Mouse (Mus musculus) heart, embryonic 16.5 days (tissue): Measurements from ENCODE around the gene Sntb2. TPM values are rescaled to one million over a fixed set of nuclear protein-coding genes. Genes with fewer than 3 reads are reported as not detected.
A peak's percentile ranks its signal among the peaks of the same experiment; 100 is the strongest.

ENCODE experiments used
- ATAC-seq: fragments of 200-750 bp; cut with Nextera tagmentation; replicated peaks from 2 replicates; pipeline ENCODE4 v1.8.0; 2017; ENCODE audit warnings: moderate number of reproducible peaks; ENCODE audit not compliant: insufficient read depth, low FRiP score; ENCODE audit errors: extremely low read depth
- H3K27ac ChIP-seq: fragments of 300-500 bp; sonication (generic); 2 replicates; pipeline ENCODE4 v1.5.1; 2014; ENCODE audit warnings: mild to moderate bottlenecking, low read length, control low read depth, moderate library complexity
- H3K27me3 ChIP-seq: fragments of 300-500 bp; sonication (generic); 2 replicates; pipeline ENCODE4 v1.6.1; 2014; ENCODE audit warnings: low read length, mixed read lengths; ENCODE audit not compliant: control insufficient read depth, insufficient read depth
- H3K36me3 ChIP-seq: fragments of 300-500 bp; sonication (generic); 2 replicates; pipeline ENCODE4 v1.6.1; 2014; ENCODE audit not compliant: control insufficient read depth, insufficient read depth
- H3K4me1 ChIP-seq: fragments of 300-500 bp; sonication (generic); 2 replicates; pipeline ENCODE4 v1.6.1; 2014; ENCODE audit warnings: low read length, mixed read lengths; ENCODE audit not compliant: control insufficient read depth, insufficient read depth
- H3K4me2 ChIP-seq: fragments of 300-500 bp; sonication (generic); 2 replicates; pipeline ENCODE4 v1.6.1; 2014; ENCODE audit warnings: low read depth, mild to moderate bottlenecking, control low read depth, low read length
- H3K4me3 ChIP-seq: fragments of 300-500 bp; sonication (generic); 2 replicates; pipeline ENCODE4 v1.5.1; 2014; ENCODE audit warnings: mild to moderate bottlenecking, control low read depth, low read length
- H3K9ac ChIP-seq: fragments of 300-500 bp; sonication (generic); 2 replicates; pipeline ENCODE4 v1.6.1; 2014; ENCODE audit warnings: low read length, control low read depth
- H3K9me3 ChIP-seq: fragments of 300-500 bp; sonication (generic); replicated peaks from 2 replicates; pipeline ENCODE4 v1.6.1; 2016; ENCODE audit warnings: low read length; ENCODE audit not compliant: control insufficient read depth
- WGBS: fragments of 180-500 bp; shearing (Covaris S2); extraction: QIAGEN DNeasy Blood & Tissue Kit; methylation state at CpG from one replicate; pipeline ENCODE4 v1.1.7; 2014; 5-methylcytosine and 5-hydroxymethylcytosine counted together
- polyA plus RNA-seq: library from polyadenylated mRNA; unstranded; fragments of >200 nt; fragmentation: Nextera tagmentation; extraction: Ambion mirVana; gene quantifications from 2 replicates; pipeline ENCODE4 v1.2.1, GENCODE M21; 2015

The Sntb2 gene
- polyA plus RNA-seq, 1 experiment from 2014 or later, result 11.7 TPM

- no peaks in the 10 kb centered on the region for H3K9me3 ChIP-seq
- no peaks in the 10 kb centered on the region for H3K27me3 ChIP-seq
- no peak overlapping the region for H3K27ac ChIP-seq
- ATAC-seq, result no peak
- H3K9ac ChIP-seq, result no peak overlapping the region
- H3K4me1 ChIP-seq, result no peaks in the 10 kb centered on the region
- no peak overlapping the region for H3K4me3 ChIP-seq
- peaks cover 2% of the 10 kb centered on the region for H3K36me3 ChIP-seq
- H3K4me2 ChIP-seq, result no peak overlapping the region
- WGBS, result 70% methylated on average over 4 of the region's 4 CpGs
These were observed 61.9 kb downstream of the Sntb2 start for GRCm38 (mm10) chr8:106997416-106997815.

DNA sequence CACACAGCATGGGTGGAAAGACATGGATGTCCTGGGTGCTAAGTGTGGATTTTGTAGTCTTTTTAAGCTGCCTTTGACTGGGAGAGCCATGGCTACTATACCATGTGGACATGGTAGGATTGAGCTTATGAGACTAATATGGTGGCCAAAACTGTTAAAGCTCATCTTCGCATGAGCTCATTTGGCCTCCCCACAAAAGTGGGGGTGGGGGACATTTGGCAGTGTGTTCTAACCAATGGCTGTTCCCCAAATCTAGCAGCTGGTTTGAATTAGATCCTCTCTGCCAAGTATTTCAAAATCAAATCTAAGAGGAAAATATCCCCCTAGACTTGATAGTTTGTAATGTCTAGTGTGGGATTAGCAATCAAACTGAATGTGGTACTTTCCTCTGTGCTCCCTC is 63.5 kb downstream of the Sntb2 start:
- H3K27ac ChIP-seq, result no peak overlapping the region
- H3K4me2 ChIP-seq, result no peak overlapping the region
- 81% methylated on average over 1 of the region's 1 CpGs for WGBS
- H3K9me3 ChIP-seq, result no peaks in the 10 kb centered on the region
- peaks cover 2% of the 10 kb centered on the region for H3K36me3 ChIP-seq
- H3K9ac ChIP-seq, result no peak overlapping the region
- no peaks in the 10 kb centered on the region for H3K4me1 ChIP-seq
- no peak overlapping the region for H3K4me3 ChIP-seq
- no peak for ATAC-seq
- H3K27me3 ChIP-seq, result no peaks in the 10 kb centered on the region

DNA sequence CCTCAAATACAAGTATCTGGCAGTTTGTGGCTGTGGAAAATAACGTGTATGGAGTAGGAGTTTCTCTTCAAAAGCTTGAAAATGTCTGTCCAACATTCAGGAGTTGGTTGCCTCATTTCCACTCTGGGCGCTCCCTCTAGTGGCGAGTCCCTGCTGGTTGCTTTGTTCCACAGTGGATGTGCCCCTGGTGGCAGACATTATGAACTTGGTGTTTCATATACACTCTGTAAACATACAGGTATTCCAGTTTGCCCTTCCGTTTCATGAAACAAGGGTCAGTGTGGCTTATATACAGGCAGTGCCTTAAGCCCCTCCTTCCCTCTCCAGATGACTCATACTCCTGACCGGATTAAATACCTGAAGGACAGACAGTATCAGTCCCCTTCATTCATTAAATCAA is 67.0 kb downstream of the Sntb2 start:
- H3K4me1 ChIP-seq, result 0 out of 2 replicates have a peak, but pooled peaks cover 5% of the 10 kb centered on the region
- H3K4me2 ChIP-seq, result no peak overlapping the region
- H3K4me3 ChIP-seq, result no peak overlapping the region
- peak; percentile 58; the same call in 1 of the 2 replicates for ATAC-seq
- no peaks in the 10 kb centered on the region for H3K27me3 ChIP-seq
- H3K9me3 ChIP-seq, result no peaks in the 10 kb centered on the region
- H3K9ac ChIP-seq, result no peak overlapping the region
- H3K27ac ChIP-seq, result no peak overlapping the region
- peaks cover 5% of the 10 kb centered on the region for H3K36me3 ChIP-seq
- 34% methylated on average over 5 of the region's 5 CpGs for WGBS

GRCm38 (mm10) chr8:107007795-107008194 is 72.2 kb downstream of the Sntb2 start:
- Histone ChIP-seq H3K4me3 (no peak overlapping the region), H3K27ac (no peak overlapping the region), H3K9ac (no peak overlapping the region), H3K27me3 (no peaks in the 10 kb centered on the region), H3K4me1 (0 out of 2 replicates have a peak, but pooled peaks cover 5% of the 10 kb centered on the region), H3K9me3 (no peaks in the 10 kb centered on the region), H3K36me3 (peaks cover 7% of the 10 kb centered on the region), H3K4me2 (no peak overlapping the region)
- WGBS, result 77% methylated on average over 3 of the region's 3 CpGs
- ATAC-seq, result no peak

GRCm38 (mm10) chr8:107012666-107013065 is 77.1 kb downstream of the Sntb2 start:
- Histone ChIP-seq H3K4me1 (no peaks in the 10 kb centered on the region), H3K4me3 (no peak overlapping the region), H3K27me3 (no peaks in the 10 kb centered on the region), H3K9ac (no peak overlapping the region), H3K36me3 (peaks cover 7% of the 10 kb centered on the region; the same call in 1 of the 2 replicates), H3K27ac (no peak overlapping the region), H3K4me2 (no peak overlapping the region), H3K9me3 (no peaks in the 10 kb centered on the region)
- 83% methylated on average over 2 of the region's 2 CpGs for WGBS
- ATAC-seq, result no peak

GRCm38 (mm10) chr8:107014915-107015314 is 79.4 kb downstream of the Sntb2 start:
- 70% methylated on average over 1 of the region's 1 CpGs for WGBS
- ATAC-seq, result no peak

GRCm38 (mm10) chr8:107023479-107023878 is 87.9 kb downstream of the Sntb2 start:
- no peak for ATAC-seq
- no peak overlapping the region for H3K4me2 ChIP-seq
- no peaks in the 10 kb centered on the region for H3K27me3 ChIP-seq
- H3K27ac ChIP-seq, result no peak overlapping the region
- no peak overlapping the region for H3K4me3 ChIP-seq
- no peak overlapping the region for H3K9ac ChIP-seq
- H3K9me3 ChIP-seq, result no peaks in the 10 kb centered on the region
- 83% methylated on average over 8 of the region's 8 CpGs for WGBS
- no peaks in the 10 kb centered on the region for H3K36me3 ChIP-seq
- H3K4me1 ChIP-seq, result no peaks in the 10 kb centered on the region

More at GRCm38 (mm10) chr8:107014915-107015314, 79.4 kb downstream of the Sntb2 start:
- Histone ChIP-seq H3K4me3 (no peak overlapping the region), H3K4me2 (no peak overlapping the region), H3K9me3 (no peaks in the 10 kb centered on the region), H3K4me1 (no peaks in the 10 kb centered on the region), H3K27me3 (no peaks in the 10 kb centered on the region), H3K27ac (no peak overlapping the region), H3K36me3 (peaks cover 7% of the 10 kb centered on the region; the same call in 1 of the 2 replicates), H3K9ac (no peak overlapping the region)

DNA sequence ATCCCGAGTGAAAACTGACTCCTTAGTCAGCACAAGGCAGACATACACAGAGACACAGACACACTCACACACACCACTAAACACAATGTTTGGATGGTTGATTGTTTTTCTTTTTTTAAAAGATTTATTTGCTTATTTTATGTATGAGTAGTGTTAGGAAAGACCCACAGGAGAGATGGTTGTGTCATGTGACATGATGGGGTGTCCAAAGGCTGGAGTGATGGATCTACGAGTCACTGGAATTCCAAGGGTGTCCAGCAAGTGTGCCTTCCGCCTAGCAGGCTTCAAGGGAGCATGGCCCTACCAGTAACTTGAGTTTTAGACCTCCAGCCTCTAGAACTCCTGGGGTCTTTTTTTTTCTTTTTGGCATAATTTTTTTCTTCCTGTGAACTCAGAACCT is 93.8 kb downstream of the Sntb2 start:
- Histone ChIP-seq H3K4me1 (peaks cover 15% of the 10 kb centered on the region), H3K27me3 (no peaks in the 10 kb centered on the region), H3K9ac (no peak overlapping the region), H3K36me3 (no peaks in the 10 kb centered on the region), H3K4me3 (no peak overlapping the region), H3K4me2 (no peak overlapping the region), H3K9me3 (no peaks in the 10 kb centered on the region; the same call in 1 of the 2 replicates), H3K27ac (no peak overlapping the region)
- WGBS, result 74% methylated on average over 3 of the region's 3 CpGs
- no peak for ATAC-seq

DNA sequence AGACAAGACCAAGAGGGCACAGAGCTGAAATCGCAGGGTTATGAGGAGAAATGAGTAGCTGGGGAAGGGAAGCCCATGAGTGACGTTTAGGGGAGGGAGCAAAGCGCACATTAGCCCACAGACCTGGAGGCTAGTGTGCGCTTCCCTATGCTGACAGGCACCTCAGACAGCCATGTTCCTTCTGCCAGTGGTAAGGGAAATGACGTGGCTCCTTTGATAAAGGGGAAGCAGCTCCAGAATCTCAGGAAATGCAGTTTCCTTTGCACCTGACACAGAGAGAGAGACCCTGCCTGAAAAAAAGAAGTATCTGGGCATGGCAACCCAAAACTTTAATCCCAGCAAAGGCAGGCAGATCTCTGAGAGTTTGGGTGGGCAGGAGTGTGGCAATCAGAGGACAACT is 94.5 kb downstream of the Sntb2 start:
- Histone ChIP-seq H3K27me3 (no peaks in the 10 kb centered on the region), H3K4me2 (no peak overlapping the region), H3K4me3 (no peak overlapping the region), H3K9ac (no peak overlapping the region), H3K27ac (no peak overlapping the region), H3K9me3 (no peaks in the 10 kb centered on the region; the same call in 1 of the 2 replicates), H3K36me3 (no peaks in the 10 kb centered on the region), H3K4me1 (peaks cover 15% of the 10 kb centered on the region)
- 64% methylated on average over 5 of the region's 5 CpGs for WGBS
- ATAC-seq, result no peak
